Mouse (Mus musculus): ENCODE results near the gene Slc12a9.
"Not testable (repeated sequence)": the region's sequence is repeated elsewhere in the genome, so short reads cannot be mapped to it uniquely, and the experiment has no call there.

Slc12a9 gene

DNA sequence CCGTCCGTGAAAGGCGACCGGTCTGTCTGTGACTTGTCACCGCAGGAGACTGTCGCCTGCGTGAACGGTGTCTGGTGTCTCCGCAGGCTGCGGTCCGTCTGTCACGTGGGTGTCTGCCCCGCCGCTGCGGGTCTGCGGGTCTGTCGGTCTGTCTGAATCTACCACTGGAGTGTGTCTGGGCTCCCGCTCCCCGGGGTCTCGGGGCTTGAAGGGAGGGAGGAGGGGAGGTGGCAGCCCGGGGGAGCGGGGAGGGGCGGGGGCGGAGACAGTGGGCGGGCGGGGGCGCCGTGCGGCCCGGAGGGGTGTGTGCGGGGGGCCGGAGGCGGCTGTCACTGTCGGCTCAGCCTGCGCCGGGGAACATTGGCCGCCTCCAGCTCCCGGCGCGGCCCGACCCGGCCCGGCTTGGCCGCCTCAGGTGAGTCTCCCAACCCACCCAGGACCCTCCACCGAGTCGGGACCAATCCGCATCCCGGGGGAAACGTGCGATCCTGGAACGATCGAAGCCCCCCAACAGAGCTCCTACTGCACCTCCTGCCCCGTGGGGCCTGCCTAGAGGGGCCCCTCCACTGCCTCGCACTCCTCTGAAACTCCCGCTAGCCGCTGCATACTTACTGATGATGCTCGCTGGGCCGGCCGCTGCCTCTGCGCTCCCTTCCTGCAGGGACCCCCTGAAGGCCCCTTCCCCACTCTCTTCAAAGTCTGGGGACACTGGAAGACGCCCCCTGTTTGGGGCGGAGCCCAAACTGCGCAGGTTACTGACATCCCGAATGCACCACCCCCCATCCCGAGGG is 45.2 kb downstream of the Slc12a9 start:
- DNase-seq (ENCODE audit: low spot score), result peak; percentile 37

DNA sequence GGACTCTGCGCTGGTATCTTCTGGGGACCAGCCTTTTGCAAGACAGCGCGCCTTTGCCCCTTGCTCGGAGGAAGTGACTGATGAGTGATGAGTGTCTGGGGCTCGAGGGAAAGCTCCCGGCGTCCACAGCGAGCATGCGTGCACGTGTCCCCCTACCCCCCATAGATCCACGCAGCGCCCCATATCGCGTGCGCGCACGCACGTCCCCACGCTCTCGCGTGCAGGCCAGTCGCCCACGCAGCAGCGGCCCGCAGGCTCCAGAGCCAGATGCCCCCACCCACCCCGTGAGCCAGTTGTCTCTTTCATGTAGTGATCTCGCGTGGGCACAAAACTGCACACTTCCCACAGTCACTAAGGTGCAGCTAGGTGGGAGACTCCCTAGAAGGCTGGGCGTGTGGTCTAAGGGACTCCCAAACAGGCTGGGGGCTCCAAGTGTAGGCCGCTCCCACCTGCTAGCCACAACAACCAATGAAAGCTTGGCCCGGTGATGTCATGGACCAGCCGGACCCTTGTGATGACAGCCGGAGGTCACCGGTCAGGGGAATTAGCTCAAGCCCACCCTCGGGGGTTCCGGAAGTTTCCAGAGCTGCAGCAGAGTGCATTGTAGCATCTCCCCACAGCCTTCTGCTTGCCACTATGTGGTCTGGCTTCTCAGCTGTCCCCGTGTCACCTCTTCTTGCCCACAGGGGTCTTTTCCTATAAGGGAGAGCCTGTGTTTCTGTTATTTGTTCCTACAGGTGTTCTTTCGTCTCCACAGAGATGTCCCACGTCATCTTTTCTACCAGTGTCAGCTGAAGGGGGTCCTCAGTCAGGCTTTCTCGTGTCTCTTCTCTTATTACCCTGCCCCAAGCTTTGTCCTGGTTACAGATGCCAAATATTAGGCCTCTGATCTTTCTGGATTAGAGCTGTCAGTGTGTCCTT is 46.1 kb downstream of the Slc12a9 start, which contains the start of gene Ache:
Gene Ache (plus strand): TSS at position 488 of the 921 bp plus-strand sequence.
- DNase-seq (ENCODE audit: low spot score), result peak; percentile 77

DNA sequence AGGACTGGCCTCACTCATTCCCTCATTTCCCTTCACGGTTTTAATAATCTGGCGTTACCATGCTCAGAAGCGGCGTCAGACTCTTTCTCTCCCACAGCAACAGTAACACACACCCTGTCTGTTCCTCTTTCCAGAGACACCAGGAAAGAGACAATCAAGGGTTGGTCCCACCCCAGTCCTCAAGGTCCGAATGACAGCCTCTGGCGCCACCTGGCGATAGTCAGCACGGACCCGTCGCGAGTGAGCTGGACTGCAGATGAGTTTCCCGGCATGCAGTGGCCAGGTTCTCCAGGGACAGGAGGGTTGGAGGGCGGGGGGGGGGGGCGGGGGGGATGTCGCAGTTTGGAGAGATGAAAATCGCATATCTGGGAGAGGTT is 46.8 kb downstream of the Slc12a9 start:
- peak; percentile 95 for DNase-seq (ENCODE audit: low spot score)

DNA sequence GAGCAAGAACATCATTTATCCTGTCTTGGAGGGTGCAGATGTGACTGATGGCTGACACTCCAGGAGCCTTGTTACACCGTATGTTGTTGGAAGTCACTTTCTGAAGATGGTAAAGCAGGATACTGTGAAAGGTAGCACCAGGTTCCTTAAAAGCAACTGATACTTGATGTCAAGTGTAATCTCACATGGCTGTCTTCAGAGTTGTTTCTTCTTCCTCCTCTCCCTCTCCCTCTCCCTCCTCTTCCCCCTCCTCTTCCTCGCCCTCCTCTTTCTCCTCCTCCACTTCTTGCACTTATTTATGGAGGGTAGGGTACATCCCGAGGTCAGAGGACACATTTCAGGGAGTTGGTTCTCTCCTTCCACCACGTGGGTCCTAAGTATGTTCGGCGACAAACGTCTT is 47.4 kb downstream of the Slc12a9 start:
- no peak for DNase-seq (ENCODE audit: low spot score)

DNA sequence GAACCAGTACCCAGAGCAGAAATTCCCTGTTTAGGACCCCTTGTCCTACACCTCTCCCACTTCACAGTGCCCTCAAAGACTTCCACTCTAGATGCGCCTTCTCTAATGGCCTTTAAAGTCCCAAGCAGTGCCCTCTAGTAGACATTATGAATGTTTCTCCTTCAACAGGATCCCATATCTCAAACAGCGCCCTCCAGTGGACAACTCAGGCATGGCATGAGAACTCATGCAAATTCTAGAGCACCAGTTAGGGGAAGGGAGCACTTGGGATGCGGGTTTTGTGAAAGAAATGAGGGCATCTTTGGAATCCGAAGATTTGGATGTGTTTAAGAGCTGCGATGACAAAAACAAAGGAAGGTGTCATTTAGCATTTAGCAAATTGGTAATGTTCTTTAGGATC is 48.4 kb downstream of the Slc12a9 start:
- no peak for DNase-seq (ENCODE audit: low spot score)

DNA sequence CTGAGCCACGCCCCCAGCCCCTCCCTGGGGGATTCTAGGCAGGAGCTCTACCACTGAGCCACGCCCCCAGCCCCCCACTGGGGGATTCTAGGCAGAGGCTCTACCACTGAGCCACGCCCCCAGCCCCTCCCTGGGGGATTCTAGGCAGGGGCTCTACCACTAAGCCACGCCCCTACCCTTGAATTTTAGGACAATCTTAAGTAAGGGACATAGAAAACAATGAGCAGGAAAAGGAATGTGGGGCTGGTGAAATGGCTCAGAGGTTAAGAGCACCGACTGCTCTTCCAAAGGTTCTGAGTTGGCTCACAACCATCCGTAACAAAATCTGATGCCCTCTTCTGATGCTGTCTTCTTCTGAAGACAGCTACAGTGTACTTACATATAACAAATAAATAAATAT is 49.0 kb downstream of the Slc12a9 start:
- not testable (repeated sequence) for DNase-seq (ENCODE audit: low spot score)

DNA sequence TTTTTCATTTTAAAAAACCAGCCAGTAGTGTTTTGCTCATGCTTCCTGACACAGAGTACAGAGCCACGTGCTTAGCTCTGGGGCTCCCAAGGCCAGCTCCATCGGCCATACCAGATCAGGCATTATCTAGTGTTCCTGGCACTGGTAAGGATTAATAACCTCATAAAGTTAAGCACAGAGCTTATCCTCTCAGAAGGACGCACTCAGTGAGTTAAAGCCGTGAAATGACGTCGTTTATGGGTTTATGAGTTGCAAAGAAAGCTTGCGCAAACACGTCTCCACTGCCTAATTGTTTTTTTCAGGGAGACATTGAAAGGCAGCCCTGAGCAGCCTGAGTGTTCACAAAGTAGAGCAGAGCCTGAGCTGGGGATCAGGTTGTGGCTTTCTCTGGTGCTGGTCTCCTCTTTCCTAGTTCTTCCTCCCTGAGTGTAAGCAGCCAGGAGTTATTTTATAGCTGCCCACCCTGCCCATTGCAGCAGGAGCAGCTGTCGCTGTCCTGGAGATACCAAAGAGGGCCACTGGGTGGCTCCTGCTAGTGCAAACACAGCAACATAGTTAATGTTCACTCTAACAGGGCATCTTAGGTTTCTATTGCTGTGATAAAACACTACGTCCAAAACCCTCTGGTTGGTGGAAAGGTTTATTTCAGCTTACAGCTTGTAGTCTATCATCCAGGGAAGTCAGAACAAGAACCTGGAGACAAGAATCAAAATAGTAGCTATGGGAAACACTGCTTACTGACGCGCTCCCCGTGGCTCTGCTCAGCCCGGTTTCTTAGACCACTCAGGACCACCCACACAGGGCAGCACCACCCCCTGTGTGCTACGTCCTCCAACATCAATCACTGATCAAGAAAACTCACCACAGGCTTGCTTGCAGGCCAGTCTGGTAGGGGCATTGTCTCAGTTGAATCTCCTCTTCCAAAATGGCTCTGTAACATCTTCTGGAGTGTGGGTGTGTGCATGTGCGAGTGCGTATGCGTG is 55.7 kb downstream of the Slc12a9 start:
- DNase-seq (ENCODE audit: low spot score), result peak; percentile 58

DNA sequence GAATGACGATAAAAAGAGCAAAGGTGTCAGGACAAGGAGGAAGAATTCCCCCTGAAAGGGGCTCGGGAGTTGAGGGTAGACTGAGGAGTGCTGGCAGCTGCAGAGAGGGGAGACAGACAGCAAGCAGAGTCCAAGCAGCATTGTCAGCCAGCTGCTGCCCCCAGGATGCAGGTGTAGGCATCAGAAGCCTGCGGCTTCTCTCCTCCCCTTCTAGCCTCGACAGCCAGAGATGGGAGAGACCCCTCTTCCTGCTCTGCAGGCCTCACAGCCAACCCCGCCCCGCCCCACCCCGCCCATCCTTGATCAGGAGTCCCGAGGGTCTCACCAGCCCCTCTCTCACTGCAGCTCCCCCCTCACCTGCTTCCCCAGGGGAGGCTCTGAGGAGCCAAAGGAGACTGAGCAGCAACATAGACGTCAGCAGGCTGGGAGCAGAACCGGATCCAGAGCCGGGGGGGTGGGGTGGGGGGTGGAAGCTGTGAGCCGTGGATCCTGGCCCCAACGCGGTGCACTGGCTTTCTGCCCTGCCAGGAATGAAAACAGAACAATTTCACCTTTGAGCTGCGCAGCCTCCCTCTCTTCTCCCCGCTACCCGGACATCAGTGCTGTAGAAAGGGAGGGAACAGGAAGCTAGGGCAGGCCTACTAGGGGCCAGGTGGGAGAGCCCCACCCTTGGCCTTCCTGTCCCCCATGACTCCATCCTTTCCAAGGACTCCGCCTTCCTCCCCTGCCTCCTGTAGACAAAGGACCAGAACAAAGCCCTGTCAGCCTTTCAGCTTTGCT is 65.1 kb downstream of the Slc12a9 start:
- no peak for DNase-seq (ENCODE audit: low spot score)

DNA sequence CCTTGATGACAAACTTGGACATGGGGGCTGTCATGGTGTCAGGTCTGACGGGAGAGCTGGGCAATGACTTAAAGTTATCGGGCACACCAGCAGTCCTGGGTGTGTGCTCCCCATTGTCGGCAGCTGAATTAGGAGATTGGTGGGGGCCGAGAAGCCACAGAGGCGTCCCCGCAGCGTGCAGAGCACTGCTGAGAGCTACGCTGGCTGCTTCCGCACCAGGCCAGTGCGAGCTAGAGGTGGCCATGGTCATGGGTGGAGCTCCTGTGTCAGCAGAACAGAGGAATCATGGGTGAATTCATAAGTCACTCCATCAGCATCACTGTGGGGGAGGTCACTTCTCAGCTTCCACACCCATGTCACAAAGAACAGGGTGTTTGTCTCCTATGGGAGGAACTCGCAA is 68.6 kb downstream of the Slc12a9 start:
- no peak for DNase-seq (ENCODE audit: low spot score)
